Mouse (Mus musculus) limb, embryonic 14.5 days (tissue): ENCODE data around the gene Tmem39b. TPM values are rescaled to one million over a fixed set of nuclear protein-coding genes. Genes with fewer than 3 reads are reported as not detected.
A peak's percentile ranks its signal among the peaks of the same experiment; 100 is the strongest.

Experiments used
- ATAC-seq: fragments of 200-750 bp; cut with Nextera tagmentation; 2 replicates; pipeline ENCODE4 v1.8.0; 2017; ENCODE audit warnings: low read depth, moderate number of reproducible peaks, moderate TSS enrichment; ENCODE audit not compliant: low FRiP score
- DNase-seq: peaks from one replicate; pipeline ENCODE4 v3.0.0-alpha.2; 2015; ENCODE audit warnings: low spot score
- H3K27ac ChIP-seq: fragments of 300-500 bp; sonication (generic); replicated peaks from 2 replicates; pipeline ENCODE4 v1.5.1; 2014; ENCODE audit warnings: low read depth, mild to moderate bottlenecking, low read length, moderate library complexity, mixed read lengths
- H3K27me3 ChIP-seq: fragments of 300-500 bp; sonication (generic); 2 replicates; pipeline ENCODE4 v1.6.1; 2014; ENCODE audit warnings: low read length, mixed read lengths; ENCODE audit not compliant: control insufficient read depth, insufficient read depth
- H3K36me3 ChIP-seq: fragments of 300-500 bp; sonication (generic); 2 replicates; pipeline ENCODE4 v1.6.1; 2014; ENCODE audit warnings: mild to moderate bottlenecking, low read length, moderate library complexity, mixed read lengths; ENCODE audit not compliant: control insufficient read depth, insufficient read depth
- H3K4me1 ChIP-seq: fragments of 300-500 bp; sonication (generic); 2 replicates; pipeline ENCODE4 v1.6.1; 2014; ENCODE audit warnings: antibody characterized with exemption, low read length, mixed read lengths; ENCODE audit not compliant: control insufficient read depth, insufficient read depth
- H3K4me2 ChIP-seq: fragments of 300-500 bp; sonication (generic); replicated peaks from 2 replicates; pipeline ENCODE4 v1.6.1; 2014; ENCODE audit warnings: low read depth, mild to moderate bottlenecking, low read length, moderate library complexity; ENCODE audit not compliant: severe bottlenecking
- H3K4me3 ChIP-seq: fragments of 300-500 bp; sonication (generic); replicated peaks from 2 replicates; pipeline ENCODE4 v1.5.1; 2014; ENCODE audit warnings: low read length
- H3K9ac ChIP-seq: fragments of 300-500 bp; sonication (generic); 2 replicates; pipeline ENCODE4 v1.6.1; 2014; ENCODE audit warnings: mild to moderate bottlenecking, low read depth, low read length, moderate library complexity; ENCODE audit not compliant: severe bottlenecking
- H3K9me3 ChIP-seq: fragments of 300-500 bp; sonication (generic); 2 replicates; pipeline ENCODE4 v1.6.1; 2016; ENCODE audit warnings: low read length; ENCODE audit not compliant: control insufficient read depth
- POLR2A ChIP-seq: fragments of 200-500 bp; IDR thresholded peaks from 2 replicates; pipeline ENCODE4 v1.8.0; 2012; ENCODE audit warnings: inconsistent platforms, mild to moderate bottlenecking, moderate library complexity, borderline replicate concordance; ENCODE audit not compliant: insufficient read depth, insufficient read length; ENCODE audit errors: extremely low read depth
- WGBS: fragments of 180-500 bp; shearing (Covaris S2); extraction: QIAGEN DNeasy Blood & Tissue Kit; methylation state at CpG from one replicate; pipeline ENCODE4 v1.1.7; 2014; 5-methylcytosine and 5-hydroxymethylcytosine counted together
- polyA plus RNA-seq, 2 experiments: library from polyadenylated mRNA; depleted of rRNA in 1 of 2; stranded (reverse) in 1 of 2; unstranded in 1 of 2; fragments of >200 nt; fragmentation: Nextera tagmentation in 1 of 2; extraction: Ambion mirVana in 1 of 2; gene quantifications; 2 replicates each; pipeline versions ENCODE4 v1.2.1 to v1.2.3; 2012 to 2014

The Tmem39b gene
- polyA plus RNA-seq, 2 experiments: 24.1 to 49.1 TPM

DNA sequence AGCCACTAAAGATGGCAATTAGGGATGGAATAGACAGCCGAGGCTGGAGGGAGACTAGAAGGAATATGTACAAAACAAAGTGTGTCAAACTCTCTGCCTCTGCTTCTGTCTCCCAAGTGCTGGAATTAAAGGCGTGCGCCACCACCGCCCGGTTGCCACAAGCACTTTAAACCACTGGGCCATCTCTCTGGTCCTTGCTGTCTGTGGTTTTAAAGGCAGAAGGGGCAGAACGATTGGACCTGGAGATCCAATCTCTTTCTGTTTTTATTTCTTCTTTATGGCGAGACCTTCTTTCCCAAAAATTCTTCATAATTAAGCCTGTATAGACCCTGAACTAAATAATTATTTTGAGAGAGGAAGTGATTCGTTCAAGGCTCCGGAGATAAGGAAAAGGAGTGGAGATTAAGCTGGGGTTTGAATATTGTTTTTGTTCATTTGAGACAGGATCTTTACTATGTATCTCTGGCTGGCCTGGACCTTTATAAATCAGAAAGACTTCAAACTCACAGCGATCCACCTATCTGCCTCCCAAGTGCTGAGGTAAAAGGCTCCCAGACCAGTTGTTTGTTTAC lies 23.7 kb downstream of the Tmem39b start:
- ATAC-seq: no peak; the same call in 1 of the 2 replicates
- WGBS: 8% methylated on average over 10 of the region's 10 CpGs
- H3K27ac ChIP-seq: peak overlapping the region; percentile 94; the same call in 1 of the 2 replicates

DNA sequence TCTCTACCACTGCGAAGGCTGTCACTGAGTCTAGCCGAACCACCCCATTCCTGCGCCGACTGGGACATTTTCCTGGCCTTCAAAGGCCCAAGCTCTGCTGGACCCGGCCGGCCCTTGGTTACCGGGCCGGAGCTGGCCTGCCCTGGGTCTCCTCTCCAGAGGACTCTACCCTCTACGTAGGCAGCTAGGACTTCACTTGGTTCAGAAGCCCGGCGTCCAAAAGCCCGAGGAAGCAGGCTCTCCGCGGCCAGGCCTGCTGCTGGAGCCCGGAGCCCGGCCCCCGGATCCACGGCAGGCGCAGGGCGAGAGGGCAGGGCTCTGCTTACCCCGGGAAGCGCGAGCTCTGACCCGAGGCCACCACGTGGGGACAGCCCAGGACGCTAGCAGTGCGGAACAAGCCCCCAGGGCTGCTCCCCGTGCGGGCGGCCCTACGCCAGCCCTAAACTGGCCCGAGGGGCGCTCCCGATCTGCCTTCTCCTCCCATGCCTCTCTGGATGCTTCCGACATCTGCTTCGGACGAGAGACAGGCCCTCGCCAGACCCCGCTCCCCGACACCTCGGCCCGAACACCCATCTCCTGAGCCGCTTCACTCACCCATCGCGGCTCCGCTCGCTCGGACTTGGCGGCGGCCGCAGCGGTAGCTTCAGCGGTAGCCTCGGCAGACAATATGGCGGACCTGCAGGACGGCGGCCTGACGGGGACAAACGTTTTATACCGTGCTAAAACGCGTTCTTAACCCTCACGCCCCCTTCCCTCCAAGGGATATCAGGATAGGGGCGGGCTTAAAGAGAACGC lies 24.4 kb downstream of the Tmem39b start, which contains the start of gene Kpna6:
Gene Kpna6 (minus strand): TSS at position 685 of the 795 bp plus-strand sequence.
- Histone ChIP-seq H3K27me3 (no peaks in the 10 kb centered on the region), H3K4me1 (peaks cover 9% of the 10 kb centered on the region), H3K36me3 (peaks cover 24% of the 10 kb centered on the region), H3K4me3 (peak within 1 kb of the TSS; percentile 89), H3K4me2 (peak within 1 kb of the TSS; percentile 70), H3K9ac (peak within 1 kb of the TSS; percentile 93), H3K9me3 (no peaks in the 10 kb centered on the region), H3K27ac (peak within 1 kb of the TSS; percentile 94)
- TF ChIP-seq POLR2A: no peak
- DNase-seq (peak; percentile 87), ATAC-seq (peak; percentile 93)
- 2% methylated on average over 53 of the region's 65 CpGs for WGBS

More for the DNA sequence above, 23.7 kb downstream of the Tmem39b start:
- H3K9ac ChIP-seq: peak overlapping the region; percentile 93
- peak overlapping the region; percentile 70 for H3K4me2 ChIP-seq
- no peak for TF ChIP-seq POLR2A
- H3K4me1 ChIP-seq: peaks cover 9% of the 10 kb centered on the region
- DNase-seq: no peak
- no peaks in the 10 kb centered on the region for H3K9me3 ChIP-seq
- H3K4me3 ChIP-seq: peak overlapping the region; percentile 89
- no peaks in the 10 kb centered on the region for H3K27me3 ChIP-seq
- H3K36me3 ChIP-seq: peaks cover 27% of the 10 kb centered on the region

DNA sequence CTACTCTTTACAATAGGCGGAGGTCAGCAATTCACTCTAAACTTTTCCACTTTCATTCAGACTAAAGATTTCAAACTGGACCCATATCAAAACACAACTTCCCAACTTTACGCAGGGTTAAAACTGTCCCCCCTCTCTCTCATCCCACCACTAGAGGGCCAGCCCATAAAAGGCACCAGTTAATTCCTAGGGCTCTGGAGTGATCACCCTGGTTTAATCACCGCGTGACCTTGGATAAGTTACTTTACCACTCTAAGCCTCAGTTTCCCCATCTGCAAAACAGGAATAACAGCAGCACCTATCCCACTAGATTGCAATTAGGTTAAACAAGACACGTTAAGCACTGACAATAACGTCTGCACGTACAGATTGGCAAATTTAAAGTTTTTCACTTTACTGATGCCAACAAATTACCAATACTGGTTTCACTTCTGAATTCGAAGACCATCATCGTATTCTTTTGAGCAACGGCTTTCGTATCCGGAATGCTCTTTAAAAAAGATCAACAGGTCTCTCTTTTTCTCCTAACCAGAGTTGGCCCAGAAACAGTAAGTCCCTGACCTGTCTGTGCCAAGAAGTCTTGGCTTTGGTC lies 25.1 kb downstream of the Tmem39b start:
- no peak for TF ChIP-seq POLR2A
- H3K4me2 ChIP-seq: peak overlapping the region; percentile 70
- WGBS: 7% methylated on average over 12 of the region's 12 CpGs
- peak overlapping the region; percentile 93 for H3K9ac ChIP-seq
- peak overlapping the region; percentile 94 for H3K27ac ChIP-seq
- H3K36me3 ChIP-seq: peaks cover 22% of the 10 kb centered on the region
- peak overlapping the region; percentile 89 for H3K4me3 ChIP-seq
- H3K4me1 ChIP-seq: peaks cover 9% of the 10 kb centered on the region
- 0 out of 2 replicates have a peak, but pooled peaks have one; percentile 49 for ATAC-seq
- H3K9me3 ChIP-seq: no peaks in the 10 kb centered on the region
- peak; percentile 57 for DNase-seq
- no peaks in the 10 kb centered on the region for H3K27me3 ChIP-seq

DNA sequence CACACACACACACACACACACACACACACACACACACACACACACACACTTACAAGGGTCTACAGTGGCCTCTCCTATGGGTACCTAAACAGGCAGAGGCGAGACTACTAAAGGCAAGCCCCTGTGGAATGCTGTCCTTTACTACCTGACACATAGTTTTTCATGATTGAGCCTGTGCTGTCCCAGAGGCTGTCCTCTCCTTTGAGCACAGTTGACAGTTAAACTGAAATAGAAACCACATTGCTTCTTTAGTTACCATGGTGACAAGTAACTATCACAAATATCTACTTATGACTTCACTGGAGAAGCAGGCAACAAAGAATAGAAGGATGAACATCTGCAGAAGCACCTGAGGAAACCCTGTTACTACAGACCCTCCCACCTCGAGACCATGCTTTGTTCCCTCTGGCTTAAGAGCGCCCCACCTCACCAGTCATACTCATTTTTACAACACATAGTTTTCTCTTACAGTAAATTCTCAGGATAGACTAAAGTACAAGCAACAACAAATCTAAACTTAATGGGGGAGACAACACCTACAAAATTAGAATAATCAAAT lies 34.3 kb downstream of the Tmem39b start:
- Histone ChIP-seq H3K9me3 (no peaks in the 10 kb centered on the region), H3K9ac (no peak overlapping the region), H3K4me1 (no peaks in the 10 kb centered on the region), H3K27me3 (no peaks in the 10 kb centered on the region), H3K4me2 (no peak overlapping the region), H3K4me3 (no peak overlapping the region), H3K27ac (no peak overlapping the region), H3K36me3 (peaks cover 58% of the 10 kb centered on the region)
- no peak for DNase-seq
- WGBS: 65% methylated on average over 3 of the region's 3 CpGs
- TF ChIP-seq POLR2A: no peak
- peak; percentile 57; the same call in 1 of the 2 replicates for ATAC-seq

DNA sequence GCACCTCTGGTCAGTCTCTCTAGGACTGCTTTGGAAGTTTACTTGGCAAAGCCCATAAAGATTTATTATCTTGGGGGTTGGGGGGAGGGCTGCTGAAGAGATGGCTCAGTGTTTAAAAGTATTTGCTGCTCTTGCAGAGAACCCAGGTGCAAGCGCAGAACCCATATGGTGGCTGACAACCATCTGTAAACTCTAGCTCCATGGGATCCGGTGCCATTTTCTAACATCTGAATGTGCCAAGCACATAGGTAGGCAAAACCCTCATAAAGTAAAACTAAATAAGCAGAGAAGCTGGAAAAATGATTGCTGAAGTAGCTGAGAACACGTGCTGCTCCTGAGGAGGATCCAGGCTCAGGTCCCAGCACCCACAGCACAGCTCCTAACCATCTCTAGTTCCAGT lies 35.1 kb downstream of the Tmem39b start:
- Histone ChIP-seq H3K27me3 (no peaks in the 10 kb centered on the region), H3K36me3 (peaks cover 61% of the 10 kb centered on the region), H3K4me3 (no peak overlapping the region), H3K4me1 (no peaks in the 10 kb centered on the region), H3K9me3 (no peaks in the 10 kb centered on the region), H3K27ac (no peak overlapping the region), H3K4me2 (no peak overlapping the region), H3K9ac (no peak overlapping the region)
- 76% methylated on average over 3 of the region's 3 CpGs for WGBS
- no peak for TF ChIP-seq POLR2A
- DNase-seq: no peak
- no peak for ATAC-seq
